Mouse (Mus musculus) kidney, postnatal 0 days (tissue): ENCODE measurements at regions not wholly inside any gene's neighbourhood (a gene's known extent, or its start where the extent isn't known, plus 50 kb on each side); places are given as distances from the start of the nearest gene placed in this dataset.
A peak's percentile ranks its signal among the peaks of the same experiment; 100 is the strongest.

Experiments
- ATAC-seq: fragments of 200-750 bp; cut with Nextera tagmentation; replicated peaks from 2 replicates; pipeline ENCODE4 v1.8.0; 2017; ENCODE audit warnings: low read depth, moderate number of reproducible peaks, moderate TSS enrichment, moderate library complexity; ENCODE audit not compliant: low FRiP score
- DNase-seq: peaks from one replicate; pipeline ENCODE4 v3.0.0-alpha.2; 2016; ENCODE audit warnings: low spot score
- H3K27ac ChIP-seq: fragments of 300-500 bp; sonication (generic); 2 replicates; pipeline ENCODE4 v1.5.1; 2014; ENCODE audit warnings: mild to moderate bottlenecking
- H3K27me3 ChIP-seq: fragments of 300-500 bp; sonication (generic); 2 replicates; pipeline ENCODE4 v1.6.1; 2014; ENCODE audit warnings: low read length, mixed read lengths; ENCODE audit not compliant: insufficient read depth
- H3K36me3 ChIP-seq: fragments of 300-500 bp; sonication (generic); 2 replicates; pipeline ENCODE4 v1.6.1; 2014; ENCODE audit warnings: low read length, mixed read lengths; ENCODE audit not compliant: insufficient read depth
- H3K4me1 ChIP-seq: fragments of 300-500 bp; sonication (generic); replicated peaks from 2 replicates; pipeline ENCODE4 v1.6.1; 2014; ENCODE audit warnings: antibody characterized with exemption, low read length, mixed read lengths; ENCODE audit not compliant: insufficient read depth
- H3K4me2 ChIP-seq: fragments of 300-500 bp; sonication (generic); 2 replicates; pipeline ENCODE4 v1.6.1; 2014; ENCODE audit warnings: mild to moderate bottlenecking, low read length, moderate library complexity, mixed read lengths
- H3K4me3 ChIP-seq: fragments of 300-500 bp; sonication (generic); replicated peaks from 2 replicates; pipeline ENCODE4 v1.5.1; 2014; ENCODE audit warnings: low read depth, low read length
- H3K9ac ChIP-seq: fragments of 300-500 bp; sonication (generic); 2 replicates; pipeline ENCODE4 v1.6.1; 2014; ENCODE audit warnings: low read depth, low read length
- H3K9me3 ChIP-seq: fragments of 300-500 bp; sonication (generic); replicated peaks from 2 replicates; pipeline ENCODE4 v1.6.1; 2016; ENCODE audit warnings: low read length, inconsistent platforms, mixed read lengths
- CTCF ChIP-seq: IDR thresholded peaks from 2 replicates; pipeline ENCODE4 v1.5.1; 2016; ENCODE audit warnings: antibody characterized with exemption, low read depth, mild to moderate bottlenecking, moderate library complexity
- WGBS: fragments of 180-500 bp; shearing (Covaris S2); extraction: QIAGEN DNeasy Blood & Tissue Kit; methylation state at CpG from one replicate; pipeline ENCODE4 v1.1.7; 2014; 5-methylcytosine and 5-hydroxymethylcytosine counted together

DNA sequence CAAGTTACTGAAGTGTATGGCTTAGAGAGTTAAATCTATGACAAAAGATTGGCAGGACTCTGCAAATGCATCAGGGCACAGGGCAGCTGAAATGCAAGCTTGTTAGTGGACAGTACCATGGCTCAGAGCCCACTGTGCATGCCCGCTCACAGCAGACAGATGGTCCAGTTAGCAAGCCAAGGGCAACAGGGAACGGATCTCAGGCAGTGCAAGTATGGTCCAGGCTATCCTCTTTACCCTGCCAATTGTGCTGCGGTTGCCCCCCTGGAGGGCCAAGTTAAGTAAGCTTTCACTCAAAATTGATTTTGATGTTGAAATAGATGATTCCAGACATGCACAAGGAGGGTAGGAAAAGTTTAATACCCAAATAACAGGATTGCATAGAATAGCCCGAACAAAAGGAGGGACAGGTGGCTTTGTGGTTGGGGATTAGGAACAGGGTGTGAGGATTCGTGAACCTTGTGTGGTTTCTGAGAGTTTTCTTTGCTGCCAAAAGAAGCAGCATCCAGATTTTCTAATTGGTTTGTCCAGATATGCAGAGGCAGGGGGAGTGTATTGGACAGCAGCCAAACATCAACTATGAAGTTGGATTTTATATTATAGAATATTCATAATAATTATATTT lies 1934.2 kb downstream of the 9330182O14Rik start:
- WGBS: 81% methylated on average over 5 of the region's 5 CpGs
- H3K9me3 ChIP-seq: no peaks in the 10 kb centered on the region
- ATAC-seq (no peak), DNase-seq (no peak)
- no peak overlapping the region for H3K9ac ChIP-seq
- H3K36me3 ChIP-seq: no peaks in the 10 kb centered on the region
- H3K4me3 ChIP-seq: no peak overlapping the region
- H3K4me1 ChIP-seq: no peaks in the 10 kb centered on the region
- no peak overlapping the region for H3K27ac ChIP-seq
- no peak overlapping the region for H3K4me2 ChIP-seq
- no peaks in the 10 kb centered on the region for H3K27me3 ChIP-seq
- TF ChIP-seq CTCF: no peak

GRCm38 (mm10) chr15:42069072-42069471 lies 1934.9 kb downstream of the 9330182O14Rik start:
- WGBS: 62% methylated on average over 3 of the region's 3 CpGs
- H3K9ac ChIP-seq: no peak overlapping the region
- H3K27me3 ChIP-seq: no peaks in the 10 kb centered on the region
- H3K27ac ChIP-seq: no peak overlapping the region
- ATAC-seq (no peak), DNase-seq (peak; percentile 38)
- no peaks in the 10 kb centered on the region for H3K4me1 ChIP-seq
- TF ChIP-seq CTCF: no peak
- H3K36me3 ChIP-seq: no peaks in the 10 kb centered on the region
- H3K4me2 ChIP-seq: no peak overlapping the region
- H3K9me3 ChIP-seq: no peaks in the 10 kb centered on the region
- H3K4me3 ChIP-seq: no peak overlapping the region

- Histone ChIP-seq H3K4me3 (no peak overlapping the region), H3K4me2 (no peak overlapping the region), H3K36me3 (no peaks in the 10 kb centered on the region), H3K27ac (no peak overlapping the region), H3K27me3 (no peaks in the 10 kb centered on the region), H3K4me1 (no peaks in the 10 kb centered on the region), H3K9me3 (no peaks in the 10 kb centered on the region), H3K9ac (no peak overlapping the region)
- no peak for DNase-seq
- TF ChIP-seq CTCF: no peak
- no peak for ATAC-seq
Measured at GRCm38 (mm10) chr15:42073486-42073885, 1939.3 kb downstream of the 9330182O14Rik start.

DNA sequence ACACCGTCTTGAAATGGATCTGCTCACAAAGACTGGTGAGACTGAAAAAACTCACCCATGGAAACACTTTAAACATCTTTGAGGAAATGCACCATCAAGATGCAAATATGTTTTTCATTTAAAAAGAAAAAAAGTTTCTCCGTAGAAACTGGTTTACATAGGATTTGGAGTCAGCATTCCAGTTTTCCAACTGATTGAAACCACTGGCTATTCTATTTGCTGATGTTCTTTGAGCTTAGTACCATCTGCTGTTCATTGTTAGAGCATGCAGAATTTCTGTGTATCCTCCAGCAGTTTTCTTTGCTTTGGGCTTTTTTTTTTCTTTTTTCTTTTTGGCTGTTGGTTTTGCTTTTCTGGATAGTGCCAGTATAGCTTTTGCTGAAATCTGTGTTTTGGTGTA lies 1948.3 kb downstream of the 9330182O14Rik start:
- Histone ChIP-seq H3K4me1 (no peaks in the 10 kb centered on the region), H3K27me3 (no peaks in the 10 kb centered on the region), H3K4me2 (no peak overlapping the region), H3K4me3 (no peak overlapping the region), H3K9ac (no peak overlapping the region), H3K27ac (no peak overlapping the region), H3K9me3 (no peaks in the 10 kb centered on the region), H3K36me3 (no peaks in the 10 kb centered on the region)
- no peak for TF ChIP-seq CTCF
- DNase-seq: no peak
- no peak for ATAC-seq
- 95% methylated on average over 2 of the region's 2 CpGs for WGBS

GRCm38 (mm10) chr15:42100730-42101129 lies 1966.6 kb downstream of the 9330182O14Rik start:
- no peaks in the 10 kb centered on the region for H3K4me1 ChIP-seq
- H3K27me3 ChIP-seq: no peaks in the 10 kb centered on the region
- WGBS: 31% methylated on average over 2 of the region's 2 CpGs
- no peak overlapping the region for H3K9ac ChIP-seq
- H3K27ac ChIP-seq: no peak overlapping the region
- ATAC-seq: no peak
- no peak for DNase-seq
- no peak overlapping the region for H3K4me3 ChIP-seq
- H3K9me3 ChIP-seq: no peaks in the 10 kb centered on the region
- TF ChIP-seq CTCF: no peak
- H3K4me2 ChIP-seq: no peak overlapping the region
- no peaks in the 10 kb centered on the region for H3K36me3 ChIP-seq

GRCm38 (mm10) chr15:42104816-42105215 lies 1970.7 kb downstream of the 9330182O14Rik start:
- Histone ChIP-seq H3K9ac (no peak overlapping the region), H3K4me3 (no peak overlapping the region), H3K4me2 (no peak overlapping the region), H3K36me3 (no peaks in the 10 kb centered on the region), H3K27me3 (no peaks in the 10 kb centered on the region), H3K27ac (no peak overlapping the region), H3K9me3 (no peaks in the 10 kb centered on the region), H3K4me1 (no peaks in the 10 kb centered on the region)
- no peak for DNase-seq
- no peak for ATAC-seq
- no peak for TF ChIP-seq CTCF
- WGBS: 75% methylated on average over 2 of the region's 2 CpGs

- no peak overlapping the region for H3K4me3 ChIP-seq
- no peak for TF ChIP-seq CTCF
- DNase-seq: no peak
Measured at GRCm38 (mm10) chr15:42107106-42107505, 1972.9 kb downstream of the 9330182O14Rik start.

More at GRCm38 (mm10) chr15:42107106-42107505, 1972.9 kb downstream of the 9330182O14Rik start:
- H3K9ac ChIP-seq: no peak overlapping the region
- H3K4me1 ChIP-seq: no peaks in the 10 kb centered on the region
- no peaks in the 10 kb centered on the region for H3K9me3 ChIP-seq
- no peaks in the 10 kb centered on the region for H3K36me3 ChIP-seq
- no peak for ATAC-seq
- no peak overlapping the region for H3K27ac ChIP-seq
- H3K4me2 ChIP-seq: no peak overlapping the region
- H3K27me3 ChIP-seq: no peaks in the 10 kb centered on the region
